Mouse (Mus musculus) brain, adult 2 months (tissue): ENCODE measurements around the gene Hist2h2bb.
"Not testable (repeated sequence)": the region's sequence is repeated elsewhere in the genome, so short reads cannot be mapped to it uniquely, and the experiment has no call there.

Experiments
- DNase-seq: peaks from one replicate; pipeline ENCODE4 v3.0.0; 2011; ENCODE audit warnings: low read depth, low spot score

The Hist2h2bb gene

GRCm38 (mm10) chr3:96269511-96270474, at the start of gene Hist2h2bb:
Gene Hist2h2bb (plus strand): TSS chr3:96269752.
- DNase-seq: peak; percentile 100

- peak; percentile 47 for DNase-seq
These were observed 49.3 kb upstream of the Hist2h2bb start for GRCm38 (mm10) chr3:96220131-96220764.

- peak; percentile 99 for DNase-seq
These were observed 48.5 kb upstream of the Hist2h2bb start, which contains the start of the genes Hist2h2ac and Hist2h2be for GRCm38 (mm10) chr3:96220765-96221639. Gene Hist2h2ac (minus strand): TSS chr3:96220880. Gene Hist2h2be (plus strand): TSS chr3:96221119.

- peak; percentile 24 for DNase-seq
These were observed 47.9 kb upstream of the Hist2h2bb start for GRCm38 (mm10) chr3:96221640-96222038.

GRCm38 (mm10) chr3:96222774-96223173, 46.8 kb upstream of the Hist2h2bb start:
- peak; percentile 28 for DNase-seq

- no peak for DNase-seq
These were observed 44.1 kb upstream of the Hist2h2bb start for GRCm38 (mm10) chr3:96225421-96225820.

GRCm38 (mm10) chr3:96226695-96227648, 42.6 kb upstream of the Hist2h2bb start:
- DNase-seq: peak; percentile 54

GRCm38 (mm10) chr3:96228828-96229227, 40.7 kb upstream of the Hist2h2bb start:
- DNase-seq: no peak

GRCm38 (mm10) chr3:96230404-96230803, 39.1 kb upstream of the Hist2h2bb start:
- no peak for DNase-seq

- DNase-seq: no peak
These were observed 38.4 kb upstream of the Hist2h2bb start for GRCm38 (mm10) chr3:96230910-96231757.

GRCm38 (mm10) chr3:96231758-96232120, 37.8 kb upstream of the Hist2h2bb start:
- no peak for DNase-seq

- no peak for DNase-seq
These were observed 34.6 kb upstream of the Hist2h2bb start for GRCm38 (mm10) chr3:96234914-96235313.

- DNase-seq: no peak
These were observed 33.7 kb upstream of the Hist2h2bb start for GRCm38 (mm10) chr3:96235836-96236235.

- no peak for DNase-seq
These were observed 32.7 kb upstream of the Hist2h2bb start for GRCm38 (mm10) chr3:96236834-96237334.

- no peak for DNase-seq
These were observed 32.1 kb upstream of the Hist2h2bb start for GRCm38 (mm10) chr3:96237335-96237903.

- DNase-seq: no peak
These were observed 31.5 kb upstream of the Hist2h2bb start for GRCm38 (mm10) chr3:96237904-96238511.

GRCm38 (mm10) chr3:96238954-96239793, 30.4 kb upstream of the Hist2h2bb start, which contains the start of gene Hist2h3c2:
Gene Hist2h3c2 (minus strand): TSS chr3:96239127.
- DNase-seq: not testable (repeated sequence)
